Mouse (Mus musculus) cerebellum, postnatal 10 days (tissue): Measurements from ENCODE around the gene Ccdc85c.

Experiments
- DNase-seq, 2 experiments: peaks; one replicate each; pipeline ENCODE4 v3.0.0; 2021; ENCODE audit warnings: mixed read lengths in 2 of 2

The Ccdc85c gene

GRCm38 (mm10) chr12:108172639-108173038 is 102.6 kb downstream of the Ccdc85c start:
- DNase-seq, result peak in 1 of 2 experiments; percentile 41

GRCm38 (mm10) chr12:108171336-108171735 is 103.9 kb downstream of the Ccdc85c start:
- no peak for DNase-seq

GRCm38 (mm10) chr12:108170467-108170866 is 104.8 kb downstream of the Ccdc85c start:
- no peak for DNase-seq

GRCm38 (mm10) chr12:108168909-108169308 is 106.3 kb downstream of the Ccdc85c start:
- DNase-seq, result no peak

- no peak for DNase-seq
Measured at GRCm38 (mm10) chr12:108163706-108164105, 111.5 kb downstream of the Ccdc85c start.

- peak; percentile 29 to 39 for DNase-seq
Measured at GRCm38 (mm10) chr12:108162036-108162435, 113.2 kb downstream of the Ccdc85c start.

GRCm38 (mm10) chr12:108159863-108160262 is 115.4 kb downstream of the Ccdc85c start:
- no peak for DNase-seq
